29 mouse cellular contexts compared by ENCODE assay signal in the genomic region with DNA sequence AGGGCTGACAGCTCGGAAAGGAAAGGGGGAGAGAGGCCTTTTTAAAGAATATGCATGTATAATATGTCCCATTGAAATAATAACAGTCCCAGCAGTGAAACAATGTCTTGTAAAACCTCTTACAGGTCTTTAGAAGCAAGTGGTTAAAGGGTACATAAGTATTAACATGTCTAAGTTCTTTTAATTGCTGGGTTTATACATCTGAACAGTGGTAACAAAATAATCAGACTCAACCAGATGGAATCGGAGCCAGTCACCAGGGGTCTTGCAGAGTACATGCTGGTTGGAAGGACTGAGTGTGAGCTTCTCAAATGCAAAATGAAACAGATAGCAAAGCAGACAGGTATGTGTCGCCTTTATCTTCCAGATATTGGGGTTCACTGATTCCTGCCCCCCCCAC.
DNase-seq lines count a peak whose midpoint lies in the region; ATAC-seq and TF ChIP-seq lines count a peak whose summit lies in the region.
"Had no signal": no experiment of that assay in that cellular context is flagged by ENCODE, and none has a peak within 500 bp of the region (broad histone marks: within the 10 kb centered on the region; RNA-seq: fewer than 3 reads in every experiment).

No protein-coding gene starts in this region.

- H3K9ac ChIP-seq in midbrain, embryonic 14.5 days (replicated peaks; ENCODE audit: low read length), result no peak overlapping the region
- no peak overlapping the region for H3K9ac ChIP-seq in midbrain, postnatal 0 days (replicated peaks; ENCODE audit: low read length, poor library complexity, severe bottlenecking)
- H3K9ac ChIP-seq in limb, embryonic 11.5 days (ENCODE audit: low read length), result no peak overlapping the region
- H3K9ac ChIP-seq: heart, embryonic 15.5 days; limb, embryonic 15.5 days; liver, embryonic 13.5 days; midbrain, embryonic 15.5 days had no signal

- no peak for TF ChIP-seq CTCF in midbrain, postnatal 0 days (IDR thresholded peaks at IDR 0.05)

- no peaks in the 10 kb centered on the region for H3K4me1 ChIP-seq in midbrain, embryonic 14.5 days (ENCODE audit: control insufficient read depth, insufficient read depth, low read length)
- H3K4me1 ChIP-seq in midbrain, postnatal 0 days (ENCODE audit: insufficient read depth, low read length), result no peaks in the 10 kb centered on the region
- no peaks in the 10 kb centered on the region for H3K4me1 ChIP-seq in limb, embryonic 11.5 days (ENCODE audit: control insufficient read depth, insufficient read depth, low read length)
- H3K4me1 ChIP-seq: heart, embryonic 10.5 days; heart, embryonic 15.5 days; liver, embryonic 13.5 days; midbrain, embryonic 15.5 days had no signal

- H3K27ac ChIP-seq in midbrain, embryonic 14.5 days (replicated peaks; ENCODE audit: low read depth, low read length), result no peak overlapping the region
- H3K27ac ChIP-seq in midbrain, postnatal 0 days (ENCODE audit: low read depth, low read length), result no peak overlapping the region
- H3K27ac ChIP-seq in limb, embryonic 11.5 days (replicated peaks; ENCODE audit: low read depth, low read length), result no peak overlapping the region
- H3K27ac ChIP-seq: heart, embryonic 10.5 days; heart, embryonic 15.5 days; kidney, postnatal 0 days; limb, embryonic 15.5 days; liver, embryonic 13.5 days; midbrain, embryonic 15.5 days; stomach, postnatal 0 days had no signal

- no peaks in the 10 kb centered on the region for H3K27me3 ChIP-seq in midbrain, embryonic 14.5 days (ENCODE audit: control insufficient read depth, insufficient read depth, low read length)
- no peaks in the 10 kb centered on the region for H3K27me3 ChIP-seq in midbrain, postnatal 0 days (ENCODE audit: insufficient read depth, low read length)
- H3K27me3 ChIP-seq in limb, embryonic 11.5 days (ENCODE audit: control insufficient read depth, insufficient read depth, low read length), result peaks cover 3% of the 10 kb centered on the region; the same call in 1 of the 2 replicates
- H3K27me3 ChIP-seq: CH12.LX; heart, embryonic 15.5 days; limb, embryonic 15.5 days; liver, embryonic 13.5 days; midbrain, embryonic 15.5 days had no signal

- H3K36me3 ChIP-seq in midbrain, embryonic 14.5 days (ENCODE audit: control insufficient read depth, insufficient read depth, low read length), result no peaks in the 10 kb centered on the region
- no peaks in the 10 kb centered on the region for H3K36me3 ChIP-seq in midbrain, postnatal 0 days (ENCODE audit: insufficient read depth, low read length)
- no peaks in the 10 kb centered on the region for H3K36me3 ChIP-seq in limb, embryonic 11.5 days (ENCODE audit: control insufficient read depth, insufficient read depth, low read length)
- H3K36me3 ChIP-seq: heart, embryonic 10.5 days; heart, embryonic 15.5 days; limb, embryonic 15.5 days; liver, embryonic 13.5 days; midbrain, embryonic 15.5 days had no signal

- no peak overlapping the region for H3K4me2 ChIP-seq in midbrain, embryonic 14.5 days (ENCODE audit: low read length)
- H3K4me2 ChIP-seq in midbrain, postnatal 0 days (ENCODE audit: low read depth, low read length, poor library complexity, severe bottlenecking), result no peak overlapping the region
- no peak overlapping the region for H3K4me2 ChIP-seq in limb, embryonic 11.5 days (ENCODE audit: low read depth, severe bottlenecking)
- H3K4me2 ChIP-seq: heart, embryonic 15.5 days; limb, embryonic 15.5 days; liver, embryonic 13.5 days; midbrain, embryonic 15.5 days had no signal

- H3K4me3 ChIP-seq in midbrain, embryonic 14.5 days (replicated peaks; ENCODE audit: low read depth, low read length), result no peak overlapping the region
- no peak overlapping the region for H3K4me3 ChIP-seq in midbrain, postnatal 0 days (ENCODE audit: low read depth, low read length)
- H3K4me3 ChIP-seq in limb, embryonic 11.5 days (ENCODE audit: low read depth, low read length), result no peak overlapping the region
- H3K4me3 ChIP-seq: heart, embryonic 10.5 days; heart, embryonic 15.5 days; limb, embryonic 15.5 days; liver, embryonic 13.5 days; midbrain, embryonic 15.5 days had no signal

- 66% methylated on average over 3 of the region's 3 CpGs for whole genome bisulfite sequencing in midbrain, embryonic 14.5 days
- 64% methylated on average over 3 of the region's 3 CpGs for WGBS in midbrain, postnatal 0 days
- WGBS in limb, embryonic 11.5 days, result 36% methylated on average over 3 of the region's 3 CpGs

- ATAC-seq in midbrain, embryonic 14.5 days (ENCODE audit: low FRiP score, low TSS enrichment), result no peak
- no peak for ATAC-seq in midbrain, postnatal 0 days (ENCODE audit: low FRiP score)
- peak; percentile 38; the same call in 1 of the 2 replicates for ATAC-seq in limb, embryonic 11.5 days (ENCODE audit: insufficient number of reproducible peaks, low FRiP score, low TSS enrichment, low read depth)
- ATAC-seq: activated CD4-positive, CD25-positive, alpha-beta regulatory T cell, adult 4 months; lung, postnatal 0 days; midbrain, embryonic 15.5 days had no signal

- peak; percentile 42 to 60 for DNase-seq in cerebellum, postnatal 10 days
- no peak for DNase-seq in cerebellum, adult 11-12 months
- DNase-seq in midbrain, embryonic 14.5 days, result peak; percentile 8
- no peak for DNase-seq in midbrain, postnatal 0 days (ENCODE audit: low spot score)
- no peak for DNase-seq in limb, embryonic 11.5 days (ENCODE audit: low spot score)
- no peak for DNase-seq in frontal cortex, postnatal 25 days (ENCODE audit: low spot score in 2 of 2)
- DNase-seq in heart, adult 9 months (ENCODE audit: low spot score in 2 of 2), result no peak
- DNase-seq in lung, postnatal 36 days, result no peak
- DNase-seq: adrenal gland, adult 2 months; adrenal gland, postnatal 36 days; cerebellum, adult 9-11 months; gastrocnemius, postnatal 10 days; kidney, adult 8-10 months; kidney, postnatal 4 days; layer of hippocampus, postnatal 36 days; liver, embryonic 13.5 days; lung, adult 18-20 months; right cerebral cortex, postnatal 4 days; thymus, adult 2 months; thymus, postnatal 36 days had no signal

- no peaks in the 10 kb centered on the region for H3K9me3 ChIP-seq in midbrain, embryonic 14.5 days (ENCODE audit: control insufficient read depth, low read length)
- H3K9me3 ChIP-seq in midbrain, postnatal 0 days (ENCODE audit: low read length), result no peaks in the 10 kb centered on the region
- no peaks in the 10 kb centered on the region for H3K9me3 ChIP-seq in limb, embryonic 11.5 days (ENCODE audit: control insufficient read depth, low read length)
- H3K9me3 ChIP-seq: heart, embryonic 10.5 days; heart, embryonic 15.5 days; limb, embryonic 15.5 days; liver, embryonic 13.5 days; midbrain, embryonic 15.5 days had no signal

Comparison
In these comparisons a context has a peak if more than half of its experiments do, and no peak if none do; other contexts are left out.
1. DNase-seq: peak in cerebellum, postnatal 10 days (2 of 2) and midbrain, embryonic 14.5 days (single experiment); none in cerebellum, adult 11-12 months (single experiment), midbrain, postnatal 0 days (single experiment), limb, embryonic 11.5 days (single experiment), frontal cortex, postnatal 25 days (0 of 2), heart, adult 9 months (0 of 2) and lung, postnatal 36 days (single experiment).